Mouse (Mus musculus): ENCODE data around the gene Fam122b. TPM values are rescaled to one million over a fixed set of nuclear protein-coding genes. Genes with fewer than 3 reads are reported as not detected.

Gene Fam122b
- 5.1 TPM for polyA plus RNA-seq (2015; fragmentation: Illumina TruSeq; extraction: RNeasy Lipid Tissue Mini Kit (QIAGEN cat#74804); ENCODE audit: low read depth, low replicate concordance)

GRCm38 (mm10) chrX:53269289-53270062 is at the start of gene Fam122b:
Gene Fam122b (minus strand): TSS chrX:53269805.

GRCm38 (mm10) chrX:53273124-53273523 is 3.5 kb upstream of the Fam122b start, which contains the start of gene Fam122c:
Gene Fam122c (plus strand): TSS chrX:53273424.

GRCm38 (mm10) chrX:53240011-53240410 is 29.6 kb downstream of the Fam122b start, which contains the start of gene Plac1:
Gene Plac1 (minus strand): TSS chrX:53240111.

Other genes with a start within 250 kb of the Fam122b start
- not detected for gene Plac1, start 29.7 kb downstream of the Fam122b start, polyA plus RNA-seq (2015; fragmentation: Illumina TruSeq; extraction: RNeasy Lipid Tissue Mini Kit (QIAGEN cat#74804); ENCODE audit: low read depth, low replicate concordance)
- gene Fam122c, start 3.6 kb upstream of the Fam122b start, polyA plus RNA-seq (2015; fragmentation: Illumina TruSeq; extraction: RNeasy Lipid Tissue Mini Kit (QIAGEN cat#74804); ENCODE audit: low read depth, low replicate concordance): not detected
- 21.9 TPM for gene Mospd1, start 100.7 kb upstream of the Fam122b start, polyA plus RNA-seq (2015; fragmentation: Illumina TruSeq; extraction: RNeasy Lipid Tissue Mini Kit (QIAGEN cat#74804); ENCODE audit: low read depth, low replicate concordance)
- not detected for gene Etd, start 165.1 kb upstream of the Fam122b start, polyA plus RNA-seq (2015; fragmentation: Illumina TruSeq; extraction: RNeasy Lipid Tissue Mini Kit (QIAGEN cat#74804); ENCODE audit: low read depth, low replicate concordance)